Mouse (Mus musculus) mammary gland, adult 2 months (tissue): ENCODE results near the gene Actl11. TPM values are rescaled to one million over a fixed set of nuclear protein-coding genes. Genes with fewer than 3 reads are reported as not detected.

Experiments used
- polyA plus RNA-seq: library from polyadenylated mRNA; depleted of rRNA; stranded (reverse); fragments of >200 nt; gene quantifications from 2 replicates; pipeline ENCODE4 v1.2.3, GENCODE M21; 2012; ENCODE audit warnings: low replicate concordance; rRNA removed

The Actl11 gene
- polyA plus RNA-seq = not detected in 2 replicates

DNA sequence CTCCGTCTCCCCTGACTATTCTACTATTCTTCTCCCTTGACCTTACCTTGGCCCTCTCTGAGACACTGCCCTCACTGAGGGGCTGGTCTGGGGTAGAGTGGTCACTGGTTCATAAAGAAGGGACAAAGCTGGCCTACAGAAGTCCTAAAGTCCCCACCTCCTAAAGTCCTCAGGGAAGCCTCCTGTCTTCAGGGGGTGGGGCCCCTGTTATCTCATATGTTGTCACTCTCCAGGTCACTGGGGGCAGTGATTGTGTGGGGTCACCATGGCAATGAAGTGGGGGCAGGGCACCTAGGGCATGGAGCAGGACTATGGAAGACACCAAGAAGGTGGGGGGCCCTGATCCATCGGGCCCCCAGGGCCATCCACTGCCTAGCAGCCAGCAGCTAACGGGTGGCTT, at the start of gene Actl11:
Gene Actl11, plus strand, starts transcription at position 301 of the 400 bp plus-strand sequence.

GRCm38 (mm10) chr9:107887804-107888266, 40.4 kb upstream of the Actl11 start, which contains the start of gene Mon1a:
TSS of gene Mon1a (plus strand) at chr9:107888151.

GRCm38 (mm10) chr9:107906252-107906966, 21.9 kb upstream of the Actl11 start, which contains the start of gene Mst1r:
TSS of gene Mst1r (plus strand) at chr9:107906873.

GRCm38 (mm10) chr9:107935374-107935773, 7.1 kb downstream of the Actl11 start, which contains the start of gene Camkv:
TSS of gene Camkv (plus strand) at chr9:107935674.

GRCm38 (mm10) chr9:107949922-107950235, 21.6 kb downstream of the Actl11 start, which contains the start of gene Traip:
TSS of gene Traip (plus strand) at chr9:107950136.

GRCm38 (mm10) chr9:107975399-107976386, 47.4 kb downstream of the Actl11 start, which contains the start of gene Uba7:
TSS of gene Uba7 (plus strand) at chr9:107975505.

Other genes with a start within 250 kb of the Actl11 start
- gene Gnat1, start 248.8 kb upstream of the Actl11 start, polyA plus RNA-seq = 0.06 TPM in 1 of 2 replicates, not detected in the other
- 59.1 and 84.4 TPM in 2 replicates for gene Sema3f, start 218.0 kb upstream of the Actl11 start, polyA plus RNA-seq
- gene Rbm5, start 157.5 kb upstream of the Actl11 start, polyA plus RNA-seq = 75.3 and 160 TPM in 2 replicates
- gene Rbm6, start 55.2 kb upstream of the Actl11 start, polyA plus RNA-seq = 12.7 and 27.8 TPM in 2 replicates
- gene Mon1a, start 40.3 kb upstream of the Actl11 start, polyA plus RNA-seq = 37.2 and 51.7 TPM in 2 replicates
- gene Mst1r, start 21.6 kb upstream of the Actl11 start, polyA plus RNA-seq = 25.5 and 40.2 TPM in 2 replicates
- 0.09 and 0.12 TPM in 2 replicates for gene Camkv, start 7.2 kb downstream of the Actl11 start, polyA plus RNA-seq
- gene Traip, start 21.7 kb downstream of the Actl11 start, polyA plus RNA-seq = 0.79 and 1.3 TPM in 2 replicates
- 138 and 151 TPM in 2 replicates for gene Uba7, start 47.0 kb downstream of the Actl11 start, polyA plus RNA-seq
- gene Gm20661, start 54.6 kb downstream of the Actl11 start, polyA plus RNA-seq = 0.19 and 0.40 TPM in 2 replicates
- 31.5 and 37.3 TPM in 2 replicates for gene Inka1, start 57.4 kb downstream of the Actl11 start, polyA plus RNA-seq
- gene Cdhr4, start 64.0 kb downstream of the Actl11 start, polyA plus RNA-seq = 3.2 and 4.0 TPM in 2 replicates
- 2.6 and 3.1 TPM in 2 replicates for gene Gm20662, start 67.9 kb downstream of the Actl11 start, polyA plus RNA-seq
- gene Ip6k1, start 74.0 kb downstream of the Actl11 start, polyA plus RNA-seq = 98.0 and 170 TPM in 2 replicates
- 14.5 and 16.3 TPM in 2 replicates for gene Gmppb, start 120.8 kb downstream of the Actl11 start, polyA plus RNA-seq
- 4.0 and 4.7 TPM in 2 replicates for gene Amigo3, start 124.7 kb downstream of the Actl11 start, polyA plus RNA-seq
- gene Mst1, start 152.0 kb downstream of the Actl11 start, polyA plus RNA-seq = 0.68 and 1.2 TPM in 2 replicates
- gene Rnf123, start 154.9 kb downstream of the Actl11 start, polyA plus RNA-seq = 126 and 148 TPM in 2 replicates
- 115 and 155 TPM in 2 replicates for gene Apeh, start 166.1 kb downstream of the Actl11 start, polyA plus RNA-seq